Mouse (Mus musculus): ENCODE measurements around the gene St8sia4.

St8sia4 gene

GRCm38 (mm10) chr1:95667435-95668252 is at the start of gene St8sia4:
Gene St8sia4, minus strand, starts transcription at chr1:95667571.
- DNase-seq (ENCODE audit: low read depth, low spot score), result peak; percentile 81

DNA sequence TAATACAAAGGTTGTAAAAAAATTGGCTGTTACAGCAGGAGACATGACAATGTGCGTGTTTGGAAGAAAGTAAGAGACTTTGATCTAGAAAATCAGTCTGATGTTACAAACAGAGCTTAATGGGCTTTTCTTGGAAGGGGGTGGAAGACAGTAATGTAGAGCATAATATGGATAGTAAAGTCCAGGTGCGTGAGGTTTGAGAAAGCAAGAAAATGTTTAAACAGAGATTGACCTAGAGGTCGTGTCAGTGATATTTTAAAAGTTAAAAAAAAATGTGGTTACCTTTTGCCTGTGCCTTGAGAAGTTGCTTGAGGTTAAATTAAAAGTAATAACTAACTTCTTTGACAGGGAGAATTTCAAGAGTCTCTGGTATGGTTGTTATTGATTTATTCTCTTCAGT is 41.8 kb upstream of the St8sia4 start:
- DNase-seq (ENCODE audit: low read depth, low spot score), result no peak

GRCm38 (mm10) chr1:95699903-95700302 is 32.5 kb upstream of the St8sia4 start:
- DNase-seq (ENCODE audit: low read depth, low spot score), result no peak

GRCm38 (mm10) chr1:95674052-95674451 is 6.7 kb upstream of the St8sia4 start:
- DNase-seq (ENCODE audit: low read depth, low spot score), result no peak

- no peak for DNase-seq (ENCODE audit: low read depth, low spot score)
These were observed 958 bp upstream of the St8sia4 start for GRCm38 (mm10) chr1:95668253-95668805.

DNA sequence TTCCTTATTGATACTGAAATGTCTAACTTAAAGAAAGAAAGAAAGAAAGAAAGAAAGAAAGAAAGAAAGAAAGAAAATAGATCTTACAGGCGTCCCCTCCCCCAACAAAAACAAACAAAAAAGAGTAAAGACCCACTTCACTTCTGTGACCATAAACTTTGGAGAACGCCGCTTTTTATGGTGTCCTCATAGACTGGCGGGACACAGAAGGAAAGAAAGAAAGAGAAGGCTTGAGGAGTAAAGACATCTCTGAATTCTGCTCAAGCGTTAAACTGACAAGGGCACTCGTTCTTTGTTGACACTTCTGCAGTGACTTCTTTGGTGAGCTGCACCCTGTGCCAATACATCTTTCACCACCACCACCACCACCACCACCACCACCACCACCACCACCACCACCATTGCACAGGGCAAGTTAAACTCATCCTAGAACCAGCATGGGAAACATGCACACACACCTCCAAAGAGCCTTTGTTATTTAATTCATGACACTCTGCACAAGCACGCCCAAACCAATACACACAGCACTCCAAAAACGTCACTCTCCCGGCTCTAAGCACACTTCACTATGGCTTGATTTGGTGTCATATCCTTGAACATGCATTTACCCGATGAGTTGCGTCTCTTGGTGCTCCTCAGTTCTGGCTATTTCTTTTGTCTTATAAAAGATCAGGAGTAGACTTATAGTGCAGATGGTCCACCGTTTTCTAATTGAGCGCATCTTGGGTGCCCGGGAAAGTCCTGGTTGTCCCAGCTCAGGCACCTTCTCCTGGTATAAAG is 640 bp downstream of the St8sia4 start:
- peak; percentile 29 for DNase-seq (ENCODE audit: low read depth, low spot score)

- DNase-seq (ENCODE audit: low read depth, low spot score), result peak; percentile 25
These were observed 1.4 kb downstream of the St8sia4 start for GRCm38 (mm10) chr1:95665951-95666484.

- no peak for DNase-seq (ENCODE audit: low read depth, low spot score)
These were observed 2.2 kb downstream of the St8sia4 start for GRCm38 (mm10) chr1:95664969-95665702.

DNA sequence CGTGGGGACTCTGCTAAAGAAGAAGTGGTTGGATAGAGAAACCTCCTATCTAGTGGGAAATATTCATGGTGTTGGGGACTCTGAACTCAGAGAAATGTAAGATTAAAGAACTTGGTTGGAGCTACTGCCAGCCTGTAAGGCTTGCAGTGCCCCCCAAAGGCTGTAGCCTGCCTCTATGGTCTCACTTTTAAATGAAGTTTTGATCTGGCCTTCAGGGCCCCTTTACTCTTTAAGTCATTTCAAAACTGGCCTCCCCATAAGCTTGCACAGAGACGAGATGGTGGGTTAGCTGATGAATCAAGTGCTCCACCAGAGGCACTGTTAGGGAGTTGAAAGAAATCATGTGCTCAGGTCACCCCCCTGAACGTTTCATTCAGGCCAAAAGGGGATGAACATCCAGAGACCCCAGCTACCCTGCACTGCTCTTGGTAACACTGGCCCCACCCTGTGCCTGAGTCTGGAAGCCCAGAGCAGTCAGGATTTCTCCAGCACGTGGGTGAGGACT is 3.0 kb downstream of the St8sia4 start:
- no peak for DNase-seq (ENCODE audit: low read depth, low spot score)

GRCm38 (mm10) chr1:95657051-95657668 is 10.2 kb downstream of the St8sia4 start:
- DNase-seq (ENCODE audit: low read depth, low spot score), result no peak

GRCm38 (mm10) chr1:95655564-95655963 is 11.8 kb downstream of the St8sia4 start:
- no peak for DNase-seq (ENCODE audit: low read depth, low spot score)

GRCm38 (mm10) chr1:95653445-95653844 is 13.9 kb downstream of the St8sia4 start:
- DNase-seq (ENCODE audit: low read depth, low spot score), result no peak

GRCm38 (mm10) chr1:95644292-95644691 is 23.1 kb downstream of the St8sia4 start:
- DNase-seq (ENCODE audit: low read depth, low spot score), result no peak

DNA sequence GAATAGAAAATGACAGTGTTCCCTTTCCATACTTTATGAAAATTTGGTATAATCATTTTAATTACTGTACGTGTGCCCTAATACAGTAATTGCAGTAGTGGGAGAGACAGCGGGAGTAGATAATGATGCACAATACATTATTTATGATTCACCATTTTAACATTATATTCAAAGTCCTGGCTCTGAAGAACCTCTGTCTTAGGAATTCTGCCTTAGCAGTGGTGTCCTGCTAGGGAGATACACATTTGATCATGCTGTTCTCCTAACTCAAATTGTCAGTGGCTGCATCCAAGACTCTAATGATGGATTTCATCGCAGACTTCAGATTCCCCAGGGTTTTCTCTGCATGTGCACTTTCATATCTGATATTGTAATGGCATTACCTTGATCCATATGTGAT is 28.4 kb downstream of the St8sia4 start:
- DNase-seq (ENCODE audit: low read depth, low spot score), result no peak

DNA sequence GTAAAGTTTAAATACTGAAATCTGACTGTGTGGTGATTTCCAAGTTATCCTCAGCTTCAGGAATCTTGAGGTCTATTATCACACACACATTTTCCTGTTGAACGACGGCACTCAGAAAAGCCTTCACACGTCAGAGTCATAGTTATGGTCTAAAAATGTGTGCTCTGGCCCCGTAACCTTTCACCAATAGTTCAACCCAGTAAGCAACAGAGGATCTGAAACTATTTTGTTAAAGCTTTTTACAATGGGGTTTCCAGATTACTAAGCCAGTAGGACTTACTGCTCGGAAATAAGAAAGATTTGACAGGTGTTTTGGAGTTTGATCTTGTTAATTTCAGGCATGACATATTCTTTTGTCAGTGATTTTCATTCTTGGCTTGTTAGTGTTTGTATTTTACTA is 43.0 kb downstream of the St8sia4 start:
- no peak for DNase-seq (ENCODE audit: low read depth, low spot score)

DNA sequence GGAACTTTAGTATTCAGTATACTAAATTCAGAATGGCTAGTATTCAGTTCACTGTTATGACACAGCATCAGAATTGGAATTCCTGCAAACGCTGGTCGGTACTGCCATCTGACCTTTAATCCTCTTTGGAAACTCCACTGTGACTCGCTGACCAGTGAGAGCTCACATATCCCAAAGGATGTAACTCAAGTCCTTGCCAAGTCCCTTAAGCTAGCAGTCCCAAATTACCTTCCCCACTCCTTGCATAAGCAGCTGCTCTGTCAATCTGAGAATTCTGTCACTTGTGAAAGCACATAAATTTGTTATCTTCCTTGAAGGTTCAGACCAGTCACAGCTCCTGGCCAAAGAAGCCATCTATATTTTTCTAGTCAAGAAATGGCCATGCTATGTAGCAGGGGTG is 48.7 kb downstream of the St8sia4 start:
- no peak for DNase-seq (ENCODE audit: low read depth, low spot score)

- no peak for DNase-seq (ENCODE audit: low read depth, low spot score)
These were observed 49.2 kb downstream of the St8sia4 start for GRCm38 (mm10) chr1:95618125-95618524.

- DNase-seq (ENCODE audit: low read depth, low spot score), result no peak
These were observed 57.4 kb downstream of the St8sia4 start for GRCm38 (mm10) chr1:95610017-95610416.

- DNase-seq (ENCODE audit: low read depth, low spot score), result no peak
These were observed 58.3 kb downstream of the St8sia4 start for GRCm38 (mm10) chr1:95609045-95609444.

GRCm38 (mm10) chr1:95605458-95605857 is 61.9 kb downstream of the St8sia4 start:
- DNase-seq (ENCODE audit: low read depth, low spot score), result no peak

DNA sequence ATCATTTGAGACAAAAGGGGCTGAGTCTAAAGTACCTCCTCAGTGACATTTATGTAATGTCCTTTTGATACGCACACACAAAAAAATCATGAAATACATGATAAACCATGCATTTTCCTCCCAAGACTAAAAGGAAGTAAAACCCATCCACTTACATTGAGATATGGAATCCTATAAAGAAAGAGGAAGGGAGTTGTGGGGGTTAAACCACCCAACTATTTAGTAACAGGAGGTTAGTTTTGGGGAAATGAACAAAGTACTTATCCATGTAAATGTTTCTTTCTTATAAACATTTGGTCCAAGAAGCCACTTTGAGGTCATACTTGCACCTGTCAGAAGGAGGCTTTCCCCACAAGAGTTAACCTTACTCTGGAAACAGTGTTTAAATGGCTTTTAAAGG is 69.3 kb downstream of the St8sia4 start:
- no peak for DNase-seq (ENCODE audit: low read depth, low spot score)

Data from forelimb bud, embryonic 11.5 days (tissue).